Mouse (Mus musculus) mesoderm, embryonic 11.5 days (tissue): ENCODE results near the gene Zic1.

Experiments used
- DNase-seq: peaks from one replicate; pipeline ENCODE4 v3.0.0-alpha.2; 2012; ENCODE audit warnings: low read depth, low spot score

Gene Zic1

DNA sequence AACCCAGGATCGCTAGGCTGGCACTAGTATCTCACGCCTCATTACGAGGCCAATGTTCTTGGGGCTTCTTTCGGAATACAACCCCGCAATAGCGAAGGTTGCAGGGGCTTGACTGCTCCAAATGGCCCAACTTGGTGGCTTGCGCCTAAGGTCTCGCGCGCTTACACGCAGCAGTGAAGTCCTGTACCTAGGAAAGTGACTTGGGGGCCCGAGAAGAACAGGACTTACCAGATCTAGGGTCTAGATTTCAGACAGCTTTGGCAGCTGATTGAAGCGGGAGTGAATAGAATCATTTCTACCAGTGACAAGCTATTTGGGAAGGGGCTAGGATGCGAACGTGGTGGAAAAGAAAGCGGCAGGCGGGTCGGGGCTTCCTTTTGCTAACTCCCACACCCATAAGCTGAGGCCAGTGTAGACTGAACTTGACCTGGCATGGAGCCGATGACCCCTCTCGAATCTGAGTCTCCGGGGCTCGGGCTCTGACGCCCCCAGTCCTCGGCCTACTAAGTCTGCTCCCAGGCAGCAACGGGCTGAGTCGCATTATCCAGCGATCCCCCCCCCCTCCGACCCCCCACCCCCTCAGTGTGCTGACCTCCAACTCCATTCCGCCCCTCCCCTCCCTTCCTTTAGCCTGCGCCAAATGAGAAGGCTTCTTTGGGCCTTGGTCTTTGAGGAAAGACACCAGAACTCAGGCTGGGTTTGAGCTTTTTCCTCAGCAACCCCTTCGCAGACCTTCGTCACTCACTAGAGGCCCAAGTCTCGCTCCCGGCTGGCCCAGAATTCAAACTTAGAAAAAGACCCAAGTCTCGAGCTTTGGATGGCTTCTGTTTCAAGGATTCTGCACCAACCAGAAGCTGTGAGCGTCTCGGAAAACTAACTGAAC, 11.8 kb downstream of the Zic1 start:
- no peak for DNase-seq

DNA sequence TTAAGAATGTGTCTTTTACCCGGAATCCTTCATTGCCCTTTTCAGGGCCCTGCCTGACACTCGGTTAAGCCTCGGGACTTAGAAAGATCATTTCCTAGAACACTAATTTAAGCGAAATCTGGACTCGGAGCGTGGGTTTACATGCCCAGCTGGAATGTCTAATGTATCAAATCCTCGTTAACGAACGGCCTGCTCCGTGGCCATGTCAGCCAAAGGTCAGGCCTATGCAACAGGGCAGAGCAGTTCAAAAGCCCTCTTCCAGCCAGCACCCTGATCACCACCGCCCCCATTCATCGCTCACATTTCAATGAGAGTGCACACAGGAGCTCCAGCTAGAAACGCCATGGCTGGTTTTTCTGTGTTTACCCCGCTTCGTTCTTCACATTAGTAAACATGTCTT, 12.8 kb downstream of the Zic1 start:
- DNase-seq = peak; percentile 51

DNA sequence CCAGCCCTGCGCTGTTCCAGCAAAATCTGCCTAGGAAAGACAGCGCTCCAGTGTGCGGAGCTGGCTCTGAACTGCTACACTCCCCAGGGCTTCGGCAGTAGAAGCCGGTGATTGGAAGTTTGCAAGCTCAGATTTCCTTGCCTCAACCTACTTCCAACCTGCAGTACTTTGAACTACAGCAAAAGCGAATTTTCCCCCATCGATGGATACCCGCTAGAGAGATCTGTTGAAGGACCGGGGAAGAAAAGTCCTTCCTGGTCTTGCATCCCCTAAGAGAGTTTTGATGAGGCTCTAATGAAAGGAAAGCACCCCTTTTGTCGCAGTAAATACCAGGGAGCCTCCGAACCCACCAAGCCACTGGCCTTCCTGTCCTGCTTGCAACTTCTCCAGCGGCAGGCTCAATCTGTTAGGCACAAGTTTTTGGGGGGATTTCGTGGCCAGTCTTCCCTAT, 13.6 kb downstream of the Zic1 start:
- DNase-seq = no peak

DNA sequence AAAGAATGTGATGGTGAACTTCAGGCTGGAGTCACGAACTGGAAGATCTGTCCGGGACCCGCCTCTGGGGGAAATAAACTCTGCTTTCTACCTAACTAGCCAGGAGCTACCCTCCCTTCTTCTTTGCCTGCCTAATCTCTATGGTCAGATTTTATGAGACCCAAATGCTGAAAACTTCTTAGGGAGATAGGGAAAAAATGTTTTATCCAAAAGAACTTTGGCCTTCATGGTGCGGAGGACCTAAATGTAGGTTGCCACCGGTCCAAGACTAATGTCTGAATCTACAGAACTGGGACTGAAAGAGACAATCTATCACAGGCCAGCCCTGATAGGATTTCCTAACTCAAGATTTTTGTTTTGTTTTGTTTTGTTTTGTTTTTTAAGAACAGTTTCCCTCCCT, 14.2 kb downstream of the Zic1 start:
- no peak for DNase-seq

DNA sequence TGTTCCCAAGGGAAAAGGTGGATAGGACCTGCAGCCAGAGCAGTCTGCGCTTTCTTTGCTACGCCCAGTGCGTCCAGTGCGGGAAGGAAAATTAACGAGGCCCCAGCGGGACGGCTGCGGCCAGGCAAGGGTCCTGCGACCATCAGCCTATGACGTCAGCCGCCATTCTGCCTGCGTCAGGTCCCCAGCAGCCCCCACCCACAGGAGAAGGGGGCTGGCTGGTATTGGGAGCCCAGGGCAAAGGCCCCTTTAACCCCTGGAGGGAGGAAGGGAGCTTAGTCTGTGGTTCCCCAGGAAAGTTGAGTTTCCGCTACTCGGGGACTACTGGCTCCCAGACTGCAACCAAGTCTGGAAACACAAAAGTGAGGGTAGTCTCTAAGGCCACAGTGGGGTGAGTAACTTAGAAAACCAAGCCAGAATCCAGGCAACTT, 14.7 kb downstream of the Zic1 start:
- DNase-seq = peak; percentile 56

DNA sequence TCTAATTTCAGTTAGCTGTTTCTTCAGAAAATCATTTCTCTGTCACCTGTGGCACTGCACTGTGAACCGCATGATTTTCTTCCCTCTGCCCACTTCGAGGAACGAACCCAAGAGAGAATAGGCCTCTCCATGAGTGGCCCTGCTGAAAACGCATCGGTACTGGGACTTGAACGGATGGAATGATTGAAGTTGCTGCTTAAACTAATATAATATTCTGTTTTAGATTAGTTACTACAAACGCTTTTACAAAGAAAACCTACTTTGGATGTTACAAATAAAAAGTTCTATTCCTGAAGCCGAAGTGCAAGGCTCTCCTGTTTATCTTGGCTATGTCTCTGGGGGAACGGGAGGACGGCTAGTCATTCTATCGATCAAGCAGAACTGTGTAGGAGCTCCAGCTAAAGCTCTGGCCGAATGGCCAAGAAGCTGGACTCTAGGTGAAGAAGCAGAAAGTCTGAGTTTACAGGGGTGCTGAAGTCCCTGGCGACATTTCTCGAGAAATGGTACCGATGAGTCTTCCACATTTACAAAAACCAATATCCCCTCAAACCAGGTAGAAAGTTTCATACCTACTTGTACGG, 15.3 kb downstream of the Zic1 start:
- no peak for DNase-seq

DNA sequence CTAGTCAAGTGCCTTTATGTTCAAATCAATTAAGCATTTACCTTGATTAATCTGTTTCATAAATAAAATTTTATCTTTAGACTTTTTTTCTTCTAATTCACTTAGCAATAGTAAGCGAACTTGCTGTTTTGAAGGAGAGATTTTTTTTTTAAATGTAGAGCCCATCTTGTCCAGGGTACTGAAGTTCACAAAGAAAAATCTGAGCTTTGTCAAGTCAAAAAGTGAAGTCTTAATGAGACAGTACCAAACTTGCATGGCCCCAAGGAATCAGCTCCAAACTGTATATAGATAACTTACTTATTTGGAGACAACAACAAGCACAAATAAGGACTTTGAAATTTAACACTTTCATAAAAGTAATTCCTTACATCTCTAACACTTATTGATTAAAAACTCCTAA, 16.9 kb downstream of the Zic1 start:
- no peak for DNase-seq

DNA sequence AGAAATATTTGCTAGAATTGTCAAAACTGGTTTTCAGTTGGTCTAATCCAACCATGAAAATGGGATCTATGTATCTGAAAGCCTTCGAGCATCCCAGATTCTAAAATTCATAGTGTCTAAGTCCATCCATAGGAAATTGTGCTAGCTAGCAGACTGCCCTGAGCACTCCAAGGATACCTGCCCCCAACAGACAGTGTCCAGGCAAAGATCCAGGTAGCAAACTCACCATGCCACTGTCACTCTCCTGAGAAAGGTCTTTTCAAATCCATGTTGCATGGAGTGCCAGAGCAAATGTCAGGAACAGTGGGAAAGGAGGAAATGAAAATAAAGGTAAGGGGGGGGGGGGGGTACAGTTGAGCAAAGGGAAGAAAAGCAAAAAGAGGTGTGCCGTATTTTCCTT, 18.0 kb downstream of the Zic1 start:
- DNase-seq = no peak
